Mouse (Mus musculus): ENCODE results near the gene BC049715.

DNA sequence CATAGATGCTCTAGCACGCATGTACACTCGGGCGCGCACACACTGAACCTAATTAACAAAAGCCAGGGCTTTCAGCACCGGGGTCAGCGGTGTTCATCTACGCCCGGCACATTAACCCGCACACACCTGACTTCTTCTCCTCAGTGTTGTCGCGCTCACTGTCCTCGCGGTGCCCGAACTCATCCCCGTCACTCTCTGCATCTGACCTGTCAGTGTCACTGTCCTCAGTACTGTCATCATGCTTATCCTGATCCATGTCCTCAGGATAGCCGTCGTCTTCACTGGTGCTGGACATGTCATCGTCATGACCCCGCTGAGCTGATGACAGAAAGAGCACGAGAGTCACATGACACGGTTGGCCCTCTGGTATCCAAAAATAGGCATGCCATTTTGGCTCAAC lies 7.0 kb upstream of the BC049715 start:
- no peak for TF ChIP-seq CTCF (IDR thresholded peaks at IDR 0.05; ENCODE audit: control insufficient read depth, insufficient read depth, low read length)
- TF ChIP-seq POLR2A (IDR thresholded peaks at IDR 0.05; ENCODE audit: borderline replicate concordance, control insufficient read depth, low read depth, low read length): no peak
